Comparison of ENCODE assay signal across 8 mouse cellular contexts in genomic region chr5:143066551-143066958, GRCm38 (mm10). TPM values are rescaled to one million over a fixed set of nuclear protein-coding genes. Genes with fewer than 3 reads are reported as not detected.
A peak's percentile ranks its signal among the peaks of the same experiment; 100 is the strongest.
DNase-seq lines count a peak whose midpoint lies in the region; ATAC-seq and TF ChIP-seq lines count a peak whose summit lies in the region.

No protein-coding gene starts in this region.

- no peak overlapping the region for H3ac ChIP-seq in C2C12 (ENCODE audit: control insufficient read depth, insufficient read length, low read depth)

- H3K79me3 ChIP-seq in C2C12 (ENCODE audit: low read depth): no peaks in the 10 kb centered on the region

- no peaks in the 10 kb centered on the region for H3K79me2 ChIP-seq in C2C12 (ENCODE audit: control insufficient read depth, insufficient read depth)

- no peak overlapping the region for H3K4me3 ChIP-seq in C2C12 (ENCODE audit: insufficient read depth, poor library complexity, severe bottlenecking)
- no peak overlapping the region for H3K4me3 ChIP-seq in intestine, postnatal 0 days (ENCODE audit: low read depth, low read length)
- H3K4me3 ChIP-seq in liver, embryonic 12.5 days: no peak overlapping the region

- ATAC-seq in intestine, postnatal 0 days: no peak
- ATAC-seq in liver, embryonic 12.5 days: peak; percentile 88

- DNase-seq in MN1 (ENCODE audit: low spot score): peak; percentile 90
- DNase-seq in cerebellum, postnatal 14 days: peak; percentile 74 to 78
- peak; percentile 66 to 87 for DNase-seq in frontal cortex, postnatal 36 days (ENCODE audit: low spot score in 2 of 2)
- DNase-seq in naive thymus-derived CD4-positive, alpha-beta T cell, adult 2 months (ENCODE audit: low read depth): peak; percentile 81
- DNase-seq in thymus, postnatal 36 days: peak; percentile 30 to 36

- H3K4me2 ChIP-seq in intestine, postnatal 0 days (replicated peaks; ENCODE audit: low read depth): no peak overlapping the region
- peak overlapping the region; percentile 49 for H3K4me2 ChIP-seq in liver, embryonic 12.5 days

- TF ChIP-seq CTCF in C2C12 (IDR thresholded peaks at IDR 0.05; ENCODE audit: control insufficient read depth, insufficient read depth, insufficient read length): peak; percentile 59
- TF ChIP-seq CTCF in intestine, postnatal 0 days (IDR thresholded peaks at IDR 0.05; ENCODE audit: low read depth): peak; percentile 94

- H3K36me3 ChIP-seq in C2C12 (ENCODE audit: control insufficient read depth, insufficient read depth): peaks cover 54% of the 10 kb centered on the region
- peaks cover 43% of the 10 kb centered on the region for H3K36me3 ChIP-seq in intestine, postnatal 0 days (ENCODE audit: control insufficient read depth, insufficient read depth)
- H3K36me3 ChIP-seq in liver, embryonic 12.5 days: peaks cover 89% of the 10 kb centered on the region

- no peak overlapping the region for H3K27ac ChIP-seq in intestine, postnatal 0 days (ENCODE audit: low read depth, low read length)
- peak overlapping the region; percentile 88 for H3K27ac ChIP-seq in liver, embryonic 12.5 days

- WGBS in intestine, postnatal 0 days: 10% methylated on average over 1 of the region's 1 CpGs
- 8% methylated on average over 1 of the region's 1 CpGs for WGBS in liver, embryonic 12.5 days (ENCODE audit: insufficient replicate concordance)

- no peaks in the 10 kb centered on the region for H3K27me3 ChIP-seq in C2C12 (ENCODE audit: control insufficient read depth, insufficient read depth, insufficient read length)
- H3K27me3 ChIP-seq in intestine, postnatal 0 days (replicated peaks; ENCODE audit: control insufficient read depth, insufficient read depth, low read length): no peaks in the 10 kb centered on the region
- H3K27me3 ChIP-seq in liver, embryonic 12.5 days (replicated peaks): no peaks in the 10 kb centered on the region

- H3K9ac ChIP-seq in intestine, postnatal 0 days (ENCODE audit: low read depth, low read length): no peak overlapping the region
- H3K9ac ChIP-seq in liver, embryonic 12.5 days: peak overlapping the region; percentile 31

- H3K9me3 ChIP-seq in intestine, postnatal 0 days (ENCODE audit: control insufficient read depth): no peaks in the 10 kb centered on the region
- H3K9me3 ChIP-seq in liver, embryonic 12.5 days (replicated peaks): no peaks in the 10 kb centered on the region

- H3K4me1 ChIP-seq in intestine, postnatal 0 days (replicated peaks; ENCODE audit: control insufficient read depth, insufficient read depth, low read length): no peaks in the 10 kb centered on the region
- peaks cover 75% of the 10 kb centered on the region for H3K4me1 ChIP-seq in liver, embryonic 12.5 days

TF ChIP-seq in C2C12, 6 proteins besides CTCF, POLR2A, EP300 and RAD21:
- TF ChIP-seq CEBPB (IDR thresholded peaks at IDR 0.05; ENCODE audit: low read depth) (no peak), FOSL1 (IDR thresholded peaks at IDR 0.05; ENCODE audit: insufficient read depth, low read length, poor library complexity, severe bottlenecking) (no peak), MAX (IDR thresholded peaks at IDR 0.05) (no peak), MYOG (IDR thresholded peaks at IDR 0.05; ENCODE audit: control insufficient read depth, extremely low read depth, insufficient read length) (no peak), USF1 (IDR thresholded peaks at IDR 0.05; ENCODE audit: low read depth) (no peak), MYOD1 (IDR thresholded peaks at IDR 0.05; ENCODE audit: control insufficient read depth, insufficient read length, low read depth) (no peak)
TF ChIP-seq in C2C12: peak in this region for 0.

RNA-seq across cellular contexts. Expression of gene Rnf216, which starts 46.2 kb away (rescaled TPM):
- 12.2 TPM for polyA plus RNA-seq in C2C12 (2012; fragmentation: generic; extraction: Trizol)
- 16.9 and 20.6 TPM in 2 replicates for polyA plus RNA-seq in intestine, postnatal 0 days (2015; fragmentation: Nextera tagmentation; extraction: Ambion mirVana)
- 28.5 and 30.1 TPM in 2 replicates for polyA plus RNA-seq in liver, embryonic 12.5 days (2016; fragmentation: Nextera tagmentation; extraction: Ambion mirVana)

Comparison
In these comparisons a context has a peak if more than half of its experiments do, and no peak if none do; other contexts are left out.
1. DNase-seq: peak in every context shown above with its lines; median percentile 90 in MN1; 81 in naive thymus-derived CD4-positive, alpha-beta T cell, adult 2 months; 76 in frontal cortex, postnatal 36 days; 76 in cerebellum, postnatal 14 days; 33 in thymus, postnatal 36 days.